Mouse (Mus musculus) fibroblast of lung, adult 2 months (primary cell): ENCODE data around the gene Slc16a13.

Experiments used
- DNase-seq: peaks from one replicate; pipeline ENCODE4 v3.0.0-alpha.2; 2011; ENCODE audit warnings: low read depth

Slc16a13 gene

DNA sequence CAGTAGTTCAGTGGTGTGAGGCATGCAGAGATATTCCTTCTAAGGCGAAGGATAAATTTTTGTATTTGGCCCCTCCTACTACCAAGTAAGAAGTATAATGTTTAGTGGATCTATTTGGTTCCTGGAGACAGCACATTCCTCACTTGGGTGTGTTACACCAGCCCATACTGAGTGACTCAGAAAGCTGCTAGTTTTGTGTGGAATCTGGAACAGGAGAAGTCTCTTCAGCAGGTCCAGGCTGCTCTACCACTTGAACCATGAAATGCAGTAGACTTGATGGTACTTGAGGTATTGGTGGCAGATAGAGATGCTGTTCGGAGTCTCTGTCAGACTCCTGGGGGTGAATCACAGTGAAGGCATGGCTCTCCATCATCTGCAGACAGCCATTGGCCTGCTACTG lies 10.2 kb downstream of the Slc16a13 start:
- DNase-seq, result no peak

DNA sequence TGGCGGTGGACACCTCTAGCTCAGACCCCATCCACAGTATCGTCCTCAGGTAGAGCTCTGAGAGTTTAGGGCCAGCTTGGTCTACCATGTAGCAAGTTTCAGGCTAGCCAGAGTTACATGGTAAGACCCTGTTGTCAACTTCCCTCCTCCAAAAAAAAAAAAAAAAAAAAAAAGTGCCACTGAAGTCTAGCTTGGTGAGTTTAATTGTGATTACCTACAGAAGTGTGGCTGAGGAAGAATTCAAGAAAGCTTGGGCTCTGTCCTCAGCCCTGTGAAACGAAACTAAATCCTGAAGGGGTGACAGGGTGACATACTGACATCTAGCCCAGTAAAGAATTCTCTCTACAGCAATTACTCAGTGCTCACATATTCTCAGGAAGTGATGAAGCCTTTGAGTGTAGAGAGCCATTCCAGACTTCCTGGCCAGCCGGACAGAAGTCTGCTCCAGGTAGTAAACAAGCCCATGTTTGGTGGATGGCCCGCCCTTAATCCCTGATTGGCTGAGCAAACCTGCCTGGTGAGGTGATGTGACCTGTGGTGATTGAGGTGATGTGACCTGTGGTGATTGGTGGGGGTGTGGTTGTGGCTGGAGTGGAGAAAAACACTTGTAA lies 12.0 kb downstream of the Slc16a13 start:
- DNase-seq, result no peak

DNA sequence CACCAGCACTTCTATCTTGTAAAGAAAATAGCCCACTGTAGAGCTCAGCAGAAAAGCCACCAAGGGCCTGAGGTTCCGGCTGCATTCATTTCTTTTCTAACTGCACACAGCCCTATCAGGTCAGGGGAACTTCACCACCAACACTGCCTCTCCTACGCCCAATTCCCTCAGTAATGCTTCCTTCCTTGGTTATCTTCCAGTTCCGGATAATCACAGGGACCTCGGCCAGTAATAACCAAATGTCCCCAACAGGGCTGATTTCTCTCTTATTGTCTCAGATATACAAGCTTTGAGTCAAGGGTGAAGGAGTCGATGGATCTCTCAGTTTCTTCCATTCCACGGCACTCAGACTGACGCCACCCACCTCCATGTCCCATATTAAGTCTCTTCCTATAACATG lies 13.6 kb downstream of the Slc16a13 start:
- DNase-seq, result no peak

DNA sequence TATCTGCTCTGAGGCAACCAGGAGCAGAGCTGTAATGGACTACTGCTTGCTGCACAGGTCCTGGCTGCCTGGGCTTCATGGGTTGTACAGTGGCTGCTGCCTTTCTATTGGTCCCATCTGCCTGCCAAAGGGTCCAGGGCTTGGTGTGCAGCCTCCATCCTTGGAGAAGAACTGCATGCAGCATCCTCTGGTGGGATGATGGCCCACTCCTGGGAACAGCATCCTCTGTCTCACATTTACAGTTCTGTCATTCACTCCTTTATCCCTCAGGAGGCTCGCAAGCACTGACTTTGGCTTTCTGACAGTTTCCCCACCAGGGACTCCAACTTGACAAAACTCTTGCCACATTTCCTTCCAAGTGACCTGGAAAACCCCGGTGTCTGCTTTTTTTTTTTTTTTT lies 14.1 kb downstream of the Slc16a13 start:
- DNase-seq, result no peak

DNA sequence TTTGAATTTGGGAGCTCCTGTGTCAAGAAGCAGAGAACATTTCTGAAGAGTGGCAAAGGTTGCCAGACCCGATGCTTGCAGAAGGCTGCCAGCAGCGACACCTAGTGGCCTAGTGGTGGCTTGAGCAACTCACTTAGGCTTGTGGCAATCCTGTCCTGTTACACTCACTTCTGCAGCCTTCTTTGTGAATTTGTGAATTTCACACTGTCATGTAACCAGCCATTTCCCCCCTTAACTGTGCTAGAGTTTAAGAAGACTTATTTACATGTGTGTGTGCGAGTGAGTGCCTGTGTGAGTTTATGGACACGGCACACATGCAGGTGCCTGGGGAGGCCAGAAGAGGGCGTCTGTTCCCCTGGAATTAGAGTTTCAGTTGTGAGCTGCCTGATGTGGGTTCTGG lies 19.2 kb downstream of the Slc16a13 start:
- no peak for DNase-seq

DNA sequence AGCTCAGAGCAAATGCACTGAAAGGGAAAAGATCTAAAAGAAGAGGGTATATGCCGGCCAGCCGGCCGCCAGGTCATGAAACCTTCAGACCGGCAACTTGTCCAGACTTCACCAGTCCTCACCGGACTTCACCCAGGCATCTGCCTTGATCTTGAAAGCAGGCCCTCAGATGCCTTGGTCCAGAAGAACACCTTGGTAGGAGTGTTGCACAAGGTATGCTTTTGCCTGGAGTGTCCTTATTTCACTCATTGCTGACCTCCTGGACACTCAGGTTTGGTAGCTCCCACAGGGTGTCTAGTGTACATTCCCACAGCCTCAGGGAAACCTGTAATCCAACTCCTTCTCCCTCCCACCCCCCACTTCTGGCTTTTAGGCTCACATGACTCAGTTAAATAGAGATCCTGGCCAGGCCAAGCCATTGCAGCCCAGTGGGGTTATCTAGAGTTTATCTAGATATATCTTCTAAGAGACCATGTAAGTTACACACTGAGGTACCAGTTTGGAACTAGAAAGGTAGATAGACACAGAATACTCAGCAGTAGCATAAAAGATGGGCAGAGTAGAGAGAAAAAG lies 20.7 kb downstream of the Slc16a13 start:
- no peak for DNase-seq

DNA sequence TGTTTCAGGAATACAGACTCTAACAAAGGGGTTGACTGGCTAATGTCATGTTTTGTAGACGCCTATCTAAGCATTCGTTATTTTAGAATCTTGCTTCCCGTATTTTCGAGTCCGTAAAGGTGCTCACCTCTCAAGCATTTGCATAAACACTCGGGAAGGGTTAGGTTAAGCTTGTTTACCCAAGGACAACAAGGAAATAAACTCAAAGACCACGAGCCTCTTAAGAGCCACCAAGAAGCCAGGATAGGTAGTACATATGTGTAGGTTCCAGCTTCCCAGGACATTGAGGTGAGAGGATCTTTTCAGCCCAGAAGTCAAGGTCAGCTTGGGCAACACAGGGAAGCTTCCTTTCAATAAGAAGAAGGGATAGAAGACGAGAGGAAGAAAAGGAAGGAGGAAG lies 21.8 kb downstream of the Slc16a13 start:
- DNase-seq, result no peak

DNA sequence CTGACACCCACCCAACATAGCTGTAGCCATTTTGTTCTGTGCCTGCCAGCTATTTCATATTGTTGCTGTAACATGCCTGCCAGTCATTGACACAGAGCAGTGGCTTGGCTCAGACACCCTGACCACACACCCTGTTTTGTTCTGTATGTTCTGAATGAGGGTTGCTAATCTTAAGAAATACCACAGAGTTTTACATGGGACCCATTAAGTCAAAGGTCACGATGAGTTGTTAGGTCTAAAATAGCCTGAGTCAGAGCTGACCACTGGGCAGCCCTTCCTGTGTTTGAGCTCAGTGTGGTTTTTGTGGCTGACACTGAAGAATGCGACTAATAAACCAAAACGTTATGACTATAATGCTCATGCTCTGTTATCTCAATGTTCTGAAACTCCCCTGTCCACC lies 22.5 kb downstream of the Slc16a13 start:
- peak; percentile 93 for DNase-seq

DNA sequence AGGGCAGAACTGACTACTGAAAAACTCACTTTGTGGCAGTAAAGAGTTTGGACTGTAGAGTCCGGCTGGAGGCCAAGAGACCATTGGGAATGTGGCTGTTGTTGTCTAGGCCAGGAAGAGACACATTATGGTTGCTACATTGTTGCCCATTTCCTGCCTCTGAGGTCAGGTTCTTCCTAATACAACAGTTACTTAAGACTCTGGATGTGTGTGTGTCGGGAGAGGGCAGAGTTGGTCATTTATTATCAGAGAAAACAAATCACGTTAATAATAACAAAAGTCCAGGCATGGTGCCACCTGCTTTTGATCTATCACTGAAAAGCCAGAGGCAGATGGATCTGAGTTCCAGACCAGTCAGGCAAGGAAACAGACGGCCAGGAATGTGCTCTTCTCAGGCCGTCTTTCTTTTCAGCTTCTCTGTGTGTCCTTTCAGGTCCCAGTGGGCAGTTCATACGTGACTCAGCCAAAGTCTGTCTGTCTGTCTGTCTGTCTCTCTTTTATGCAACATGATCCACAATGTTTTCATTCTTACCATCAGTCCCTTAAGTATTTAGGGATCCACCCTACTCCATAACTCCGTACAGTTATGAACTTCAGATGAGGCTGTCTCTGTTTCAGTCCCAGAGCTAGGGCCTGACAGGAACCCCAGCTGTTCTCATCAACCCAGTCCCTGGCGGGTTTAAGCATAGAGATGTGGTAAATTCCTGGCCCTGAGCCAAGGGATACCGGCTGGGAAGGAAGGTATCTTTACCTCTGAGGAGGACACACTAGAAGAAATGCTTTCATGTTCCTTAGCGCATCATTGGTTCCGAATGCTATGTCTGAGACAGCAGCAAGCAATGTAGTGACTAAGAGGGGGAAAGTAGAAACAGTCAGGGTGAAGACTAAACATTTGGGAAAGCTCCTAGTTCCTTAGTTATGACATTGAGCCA lies 27.2 kb downstream of the Slc16a13 start:
- no peak for DNase-seq

DNA sequence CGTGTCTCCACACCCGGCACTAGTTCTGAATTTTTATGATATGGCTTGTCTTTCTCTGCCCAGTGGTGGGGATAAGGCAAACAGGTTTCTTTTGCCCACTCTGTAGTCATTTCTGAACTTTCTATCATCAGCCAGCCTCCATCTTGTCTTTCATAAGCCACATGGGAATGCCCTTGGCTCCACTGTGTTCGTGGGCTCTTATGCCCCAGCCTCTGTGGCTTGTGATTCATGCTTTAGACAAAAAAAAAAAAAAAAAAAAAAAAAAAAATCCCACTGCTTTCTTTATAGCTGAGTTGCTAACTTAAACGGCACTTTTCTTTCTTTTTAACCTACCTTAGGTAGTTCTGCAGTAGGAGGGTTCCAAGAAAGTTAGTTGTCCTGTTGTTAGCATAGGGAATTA lies 28.7 kb downstream of the Slc16a13 start:
- no peak for DNase-seq

DNA sequence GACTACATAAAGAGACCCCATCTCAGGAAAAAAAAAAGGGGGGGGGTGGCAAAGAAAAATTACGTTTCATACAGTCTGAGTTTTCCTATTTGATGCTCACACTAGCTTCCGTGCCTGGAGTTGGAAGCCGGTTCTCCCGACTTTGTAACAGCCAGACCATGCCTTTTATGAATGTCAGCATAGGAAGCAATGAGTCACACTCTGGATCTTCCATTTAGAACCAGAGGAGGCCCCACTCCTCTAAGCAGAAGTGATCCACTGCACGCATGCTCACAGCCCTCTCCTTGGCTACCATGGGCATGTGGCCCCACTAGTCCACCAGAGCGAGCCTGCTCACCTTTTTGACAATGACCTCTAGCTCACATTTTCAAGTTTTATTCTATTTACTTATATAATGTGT lies 29.7 kb downstream of the Slc16a13 start:
- no peak for DNase-seq

DNA sequence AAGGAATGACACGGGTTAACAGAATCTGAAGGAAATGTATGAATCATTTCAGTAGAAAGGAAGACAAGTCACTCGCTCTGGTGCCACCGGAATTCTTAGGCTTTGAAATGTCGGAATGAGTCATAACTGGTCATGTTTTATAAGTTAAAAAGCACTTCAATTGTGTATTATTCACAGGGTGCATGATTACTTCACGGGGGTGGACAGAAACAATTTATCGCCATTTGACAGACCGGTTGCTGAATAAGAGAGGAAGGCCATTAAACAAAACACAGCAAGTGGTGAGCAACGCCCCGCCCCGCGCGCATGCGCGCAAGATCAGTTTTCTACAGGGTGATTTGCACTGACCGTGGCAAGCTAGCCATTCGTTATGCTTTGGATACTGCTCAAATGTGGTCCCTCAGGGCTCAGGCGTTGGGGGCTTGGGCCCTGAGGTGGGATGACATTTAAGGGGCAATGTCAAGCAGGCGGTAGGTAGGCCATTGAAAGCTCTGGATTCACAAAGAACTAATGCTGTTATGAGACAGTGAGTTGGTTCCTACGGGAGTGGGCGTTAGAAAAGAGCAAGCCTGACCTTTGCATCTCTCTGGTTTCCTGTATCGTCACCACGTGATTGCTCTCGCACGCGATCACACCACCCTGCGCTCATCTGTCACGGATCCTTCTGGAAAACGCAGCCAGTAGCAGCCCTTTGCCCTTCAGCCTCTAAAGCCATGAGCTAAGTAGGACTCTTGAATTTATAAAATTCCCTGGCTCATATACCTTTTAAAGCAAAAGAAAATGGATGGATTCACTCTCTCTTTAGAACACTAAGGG lies 31.3 kb downstream of the Slc16a13 start:
- DNase-seq, result no peak

DNA sequence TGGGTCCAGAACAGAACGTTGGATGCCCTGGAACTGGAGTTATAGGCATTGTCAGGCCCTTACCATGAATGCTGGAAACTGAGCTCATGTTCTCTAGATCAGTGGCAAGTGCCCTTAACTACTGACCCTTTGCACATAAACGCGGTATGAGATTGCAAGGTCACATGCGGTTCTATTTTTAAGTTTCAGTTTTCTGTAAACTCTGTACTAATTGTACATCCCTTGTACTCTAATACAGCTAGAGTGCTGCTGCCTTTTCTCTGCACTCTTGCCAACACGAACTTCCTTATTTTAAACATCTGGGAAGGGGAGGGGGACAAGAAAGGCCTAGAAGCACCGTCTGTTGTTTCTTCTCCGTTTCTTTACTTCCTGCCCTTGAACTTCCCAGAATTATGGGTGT lies 35.7 kb downstream of the Slc16a13 start:
- DNase-seq, result no peak

DNA sequence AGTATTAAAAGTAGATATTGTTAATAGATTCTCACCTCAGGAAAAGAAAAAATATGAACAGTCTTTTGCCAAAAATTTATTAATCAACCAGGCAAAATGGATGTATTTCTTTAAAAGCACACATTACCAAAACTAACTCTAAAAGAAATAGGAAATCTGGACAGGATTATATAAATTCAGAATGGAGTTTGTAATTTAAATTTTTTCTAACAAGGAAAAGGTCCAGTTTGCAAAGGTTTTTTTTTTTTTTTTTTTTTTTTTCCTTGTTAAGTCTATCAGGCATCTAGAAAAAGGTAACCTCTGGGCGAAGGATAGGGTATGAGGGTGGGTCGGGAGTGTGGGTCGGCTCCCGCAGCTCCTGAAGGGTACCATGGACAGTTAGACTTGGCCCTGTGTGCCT lies 40.4 kb downstream of the Slc16a13 start:
- no peak for DNase-seq

DNA sequence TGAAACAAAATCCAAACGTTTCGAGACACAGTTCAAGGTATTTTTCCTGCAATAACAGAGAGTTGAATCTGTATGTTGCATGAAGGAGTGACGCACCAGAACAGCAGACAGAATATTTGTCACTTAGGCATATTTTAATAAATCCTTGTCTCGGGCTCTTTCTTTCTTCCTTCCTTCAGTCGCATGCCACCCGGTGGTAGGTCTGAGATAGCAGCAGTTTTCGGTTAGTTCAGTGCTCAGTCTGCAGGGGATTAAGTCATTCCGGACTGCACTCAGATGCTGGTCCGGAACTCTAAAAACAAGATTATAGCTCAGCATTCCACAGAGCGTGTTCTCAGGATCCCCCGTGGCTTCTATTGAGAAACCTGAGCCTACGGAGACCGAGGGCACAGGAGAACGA lies 41.5 kb downstream of the Slc16a13 start:
- DNase-seq, result no peak

DNA sequence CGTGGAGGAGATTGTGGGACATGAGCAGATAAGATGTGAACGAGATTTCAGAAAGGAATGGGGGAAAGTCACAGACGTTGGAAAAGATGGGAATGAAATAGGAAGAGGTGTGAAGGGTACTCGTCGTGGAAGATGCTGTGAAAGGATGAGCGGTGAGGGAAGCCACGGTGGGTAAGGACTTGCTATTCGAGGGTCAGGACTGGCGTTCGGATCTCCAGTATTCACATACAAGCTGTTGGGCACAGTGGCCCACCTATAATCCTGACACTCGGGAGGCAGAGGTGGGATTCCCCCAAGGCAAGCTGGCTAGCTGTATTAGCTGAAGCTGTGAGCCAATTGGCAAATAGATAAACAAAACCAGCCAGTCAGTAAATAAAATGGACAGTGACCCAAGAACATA lies 42.1 kb downstream of the Slc16a13 start:
- DNase-seq, result no peak

DNA sequence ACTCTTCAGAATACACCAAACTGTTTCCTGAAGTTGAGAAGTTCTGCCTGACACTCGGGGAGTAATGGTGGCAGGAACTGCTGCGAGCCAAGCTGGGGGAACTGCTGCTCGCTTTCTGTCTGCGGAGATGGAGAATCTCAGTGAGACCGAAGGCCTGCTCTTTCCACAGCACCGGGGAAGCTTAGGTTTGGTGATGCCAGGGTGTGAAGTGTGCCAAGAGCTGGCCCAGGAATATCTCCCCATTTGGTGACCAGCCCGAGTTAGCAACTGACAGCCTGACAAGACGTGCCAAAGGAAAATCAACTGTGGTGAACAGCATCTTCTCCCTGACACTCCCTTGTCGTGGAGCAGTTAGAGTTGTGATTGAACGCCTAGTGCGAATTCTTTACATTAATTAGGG lies 42.6 kb downstream of the Slc16a13 start:
- DNase-seq, result no peak

DNA sequence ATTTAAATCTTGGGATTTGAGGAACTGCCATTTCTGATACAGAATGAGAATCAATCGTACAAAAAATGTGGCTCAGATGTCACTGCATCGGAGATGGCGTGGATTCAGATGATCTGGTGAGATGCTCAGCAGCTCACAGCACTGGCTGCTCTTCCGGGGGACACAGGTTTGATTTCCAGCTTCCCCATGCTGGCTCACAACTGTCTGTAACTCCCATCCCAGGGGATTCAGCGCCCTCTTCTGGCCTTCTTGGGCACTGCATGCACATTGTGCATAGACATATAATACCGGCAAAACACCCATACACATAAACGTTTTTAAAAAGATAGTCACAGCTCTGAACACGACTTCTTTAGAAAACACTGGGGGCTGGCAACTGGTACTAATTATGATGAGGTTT lies 43.2 kb downstream of the Slc16a13 start:
- no peak for DNase-seq

DNA sequence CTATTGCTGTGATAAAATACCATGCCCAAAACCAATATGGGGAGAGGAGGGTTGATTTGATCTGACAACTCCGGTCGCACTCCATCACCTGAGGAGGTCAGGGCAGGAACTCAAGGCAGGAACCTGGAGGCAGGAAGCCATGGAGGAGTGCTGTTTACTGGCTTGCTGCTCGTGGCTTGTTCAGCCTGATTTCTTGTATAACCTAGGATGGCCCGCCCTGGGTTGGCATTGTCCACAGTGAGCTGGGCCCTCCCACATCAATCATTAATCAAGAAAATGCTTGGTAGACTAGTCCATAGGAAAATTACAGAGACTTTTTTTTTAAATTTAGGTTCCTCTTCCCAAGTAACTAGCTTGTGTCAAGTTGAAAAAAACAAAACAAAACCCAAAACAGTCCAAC lies 46.4 kb downstream of the Slc16a13 start:
- no peak for DNase-seq

DNA sequence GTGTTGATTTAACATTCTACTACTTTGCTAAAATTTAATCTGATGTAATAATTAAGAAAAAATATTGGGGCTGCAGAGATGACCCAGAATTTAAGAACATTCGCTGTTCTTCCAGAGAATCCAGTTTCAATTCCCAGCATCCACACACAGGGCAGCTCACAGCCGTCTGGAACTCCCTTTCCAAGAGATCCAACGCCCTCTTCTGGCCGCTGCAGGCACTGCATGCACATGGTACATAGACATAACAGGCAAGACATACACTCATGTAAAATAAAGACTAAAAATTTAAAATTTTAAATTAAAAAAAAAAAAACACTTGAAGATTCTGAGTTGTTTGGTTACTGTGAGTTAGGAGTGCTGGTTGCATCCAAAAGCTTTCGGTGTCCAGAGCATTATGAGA lies 48.6 kb downstream of the Slc16a13 start:
- no peak for DNase-seq

DNA sequence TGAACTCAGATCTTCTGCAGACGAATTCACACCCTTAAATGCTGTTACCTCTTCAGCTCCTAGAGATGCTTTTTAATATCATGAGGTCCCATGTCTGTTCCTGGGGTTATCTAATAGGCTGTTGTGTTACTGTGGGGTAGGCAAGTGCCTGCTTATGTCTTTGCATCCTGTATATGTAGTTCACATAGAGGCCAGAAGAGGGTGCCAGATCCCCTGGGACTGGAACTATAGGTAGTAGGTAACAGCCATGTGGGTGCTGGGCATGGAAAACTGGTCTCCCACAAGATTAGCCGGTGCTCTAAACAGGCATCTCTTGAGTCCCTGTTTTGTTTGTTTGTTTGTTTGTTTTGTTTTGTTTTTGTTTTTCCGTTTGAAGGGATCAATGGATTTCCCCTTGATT lies 49.0 kb downstream of the Slc16a13 start:
- no peak for DNase-seq

DNA sequence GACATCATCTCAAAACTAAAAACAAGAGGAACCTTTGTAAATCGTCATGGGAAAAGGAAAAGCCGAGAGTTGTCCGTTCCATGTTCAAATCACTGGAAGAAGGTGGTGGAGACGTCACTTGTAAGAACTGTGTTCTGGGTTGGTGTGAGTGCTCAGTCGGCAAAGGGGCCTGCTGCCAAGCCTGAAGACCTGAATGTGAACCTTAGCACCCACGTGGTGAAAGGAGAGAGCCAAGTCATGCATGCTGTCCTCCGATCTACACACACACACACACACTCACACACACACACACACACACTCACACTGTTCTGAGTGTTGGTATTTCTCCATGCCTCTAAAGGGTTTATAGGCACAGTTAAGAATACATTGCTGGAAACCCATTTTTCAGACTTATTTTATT lies 49.7 kb downstream of the Slc16a13 start:
- no peak for DNase-seq

DNA sequence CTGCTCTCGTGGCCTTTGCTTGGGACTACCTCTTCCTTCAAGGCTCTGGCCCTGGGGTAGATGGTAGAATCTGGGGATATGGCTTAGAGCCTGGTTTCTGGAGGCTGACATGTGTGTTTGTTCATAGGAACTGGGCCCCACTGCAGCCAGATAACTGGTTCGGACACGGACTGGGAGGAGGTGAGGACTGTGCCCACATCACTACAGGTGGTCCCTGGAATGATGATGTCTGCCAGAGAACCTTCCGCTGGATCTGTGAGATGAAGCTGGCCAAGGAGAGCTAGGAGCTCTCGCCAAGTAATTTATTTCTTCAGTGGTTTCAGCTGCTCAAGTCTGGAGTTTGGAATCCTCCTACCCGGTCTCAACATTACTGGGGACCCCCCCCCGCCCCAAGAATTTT lies 50.6 kb downstream of the Slc16a13 start:
- no peak for DNase-seq
